Mouse (Mus musculus) liver, embryonic 11.5 days (tissue): Measurements from ENCODE around the gene Rab25. TPM values are rescaled to one million over a fixed set of nuclear protein-coding genes. Genes with fewer than 3 reads are reported as not detected.

Experiments
- ATAC-seq: fragments of 200-750 bp; cut with Nextera tagmentation; replicated peaks from 2 replicates; pipeline ENCODE4 v1.8.0; 2017; ENCODE audit warnings: moderate number of reproducible peaks, mild to moderate bottlenecking, moderate TSS enrichment, moderate library complexity; ENCODE audit not compliant: low FRiP score
- DNase-seq: peaks from one replicate; pipeline ENCODE4 v3.0.0-alpha.2; 2017; ENCODE audit warnings: low spot score
- H3K27ac ChIP-seq: fragments of 300-500 bp; sonication (generic); 2 replicates; pipeline ENCODE4 v1.5.1; 2014; ENCODE audit warnings: mild to moderate bottlenecking, low read depth, low read length, control low read depth
- H3K27me3 ChIP-seq: fragments of 300-500 bp; sonication (generic); replicated peaks from 2 replicates; pipeline ENCODE4 v1.6.1; 2014; ENCODE audit warnings: low read length, mixed read lengths; ENCODE audit not compliant: control insufficient read depth, insufficient read depth
- H3K36me3 ChIP-seq: fragments of 300-500 bp; sonication (generic); 2 replicates; pipeline ENCODE4 v1.6.1; 2014; ENCODE audit warnings: mild to moderate bottlenecking, low read length, moderate library complexity, mixed read lengths; ENCODE audit not compliant: control insufficient read depth, insufficient read depth
- H3K4me1 ChIP-seq: fragments of 300-500 bp; sonication (generic); replicated peaks from 2 replicates; pipeline ENCODE4 v1.6.1; 2014; ENCODE audit warnings: low read length, mixed read lengths; ENCODE audit not compliant: control insufficient read depth, insufficient read depth
- H3K4me2 ChIP-seq: fragments of 300-500 bp; sonication (generic); 2 replicates; pipeline ENCODE4 v1.6.1; 2014; ENCODE audit warnings: mild to moderate bottlenecking, control low read depth, moderate library complexity
- H3K4me3 ChIP-seq: fragments of 300-500 bp; sonication (generic); 2 replicates; pipeline ENCODE4 v1.5.1; 2014; ENCODE audit warnings: low read depth, low read length, control low read depth
- H3K9ac ChIP-seq: fragments of 300-500 bp; sonication (generic); 2 replicates; pipeline ENCODE4 v1.6.1; 2014; ENCODE audit warnings: low read depth, low read length, control low read depth
- H3K9me3 ChIP-seq: fragments of 300-500 bp; sonication (generic); 2 replicates; pipeline ENCODE4 v1.6.1; 2016; ENCODE audit warnings: low read length, inconsistent platforms, mixed read lengths; ENCODE audit not compliant: control insufficient read depth
- WGBS: fragments of 180-500 bp; shearing (Covaris S2); extraction: QIAGEN DNeasy Blood & Tissue Kit; methylation state at CpG from one replicate; pipeline ENCODE4 v1.1.7; 2014; 5-methylcytosine and 5-hydroxymethylcytosine counted together
- polyA plus RNA-seq: library from polyadenylated mRNA; unstranded; fragments of >200 nt; fragmentation: Nextera tagmentation; extraction: Ambion mirVana; gene quantifications from 2 replicates; pipeline ENCODE4 v1.2.1, GENCODE M21; 2014

The Rab25 gene
- polyA plus RNA-seq, 1 experiment from 2014 or later = 1.2 TPM

DNA sequence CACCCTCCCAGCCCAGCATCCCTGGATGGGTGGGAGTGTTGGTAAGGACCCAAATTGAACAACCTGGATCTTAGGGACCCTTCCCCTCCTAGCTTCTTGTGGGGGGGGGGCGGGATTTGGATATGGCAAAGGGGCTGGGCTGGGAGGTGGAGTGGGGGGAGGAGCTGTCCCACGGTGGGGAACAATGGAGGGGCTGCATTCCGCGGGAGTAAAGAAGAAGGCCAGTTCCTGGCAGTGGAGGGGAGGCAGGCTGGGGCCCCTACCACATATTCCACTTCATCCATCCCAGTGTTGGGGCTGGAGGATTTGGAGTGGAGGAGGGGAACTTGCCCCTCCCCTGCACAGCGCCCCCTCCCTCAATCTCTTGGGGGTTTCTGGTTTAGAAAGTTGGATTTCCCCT is 14.4 kb downstream of the Rab25 start:
- Histone ChIP-seq H3K9me3 (no peaks in the 10 kb centered on the region), H3K36me3 (no peaks in the 10 kb centered on the region; the same call in 1 of the 2 replicates), H3K4me2 (peak overlapping the region; percentile 93), H3K27me3 (no peaks in the 10 kb centered on the region), H3K27ac (peak overlapping the region; percentile 85; the same call in 1 of the 2 replicates), H3K4me3 (peak overlapping the region; percentile 77), H3K4me1 (peaks cover 68% of the 10 kb centered on the region), H3K9ac (peak overlapping the region; percentile 81)
- no peak for DNase-seq
- ATAC-seq = no peak
- WGBS = 11% methylated on average over 5 of the region's 5 CpGs

DNA sequence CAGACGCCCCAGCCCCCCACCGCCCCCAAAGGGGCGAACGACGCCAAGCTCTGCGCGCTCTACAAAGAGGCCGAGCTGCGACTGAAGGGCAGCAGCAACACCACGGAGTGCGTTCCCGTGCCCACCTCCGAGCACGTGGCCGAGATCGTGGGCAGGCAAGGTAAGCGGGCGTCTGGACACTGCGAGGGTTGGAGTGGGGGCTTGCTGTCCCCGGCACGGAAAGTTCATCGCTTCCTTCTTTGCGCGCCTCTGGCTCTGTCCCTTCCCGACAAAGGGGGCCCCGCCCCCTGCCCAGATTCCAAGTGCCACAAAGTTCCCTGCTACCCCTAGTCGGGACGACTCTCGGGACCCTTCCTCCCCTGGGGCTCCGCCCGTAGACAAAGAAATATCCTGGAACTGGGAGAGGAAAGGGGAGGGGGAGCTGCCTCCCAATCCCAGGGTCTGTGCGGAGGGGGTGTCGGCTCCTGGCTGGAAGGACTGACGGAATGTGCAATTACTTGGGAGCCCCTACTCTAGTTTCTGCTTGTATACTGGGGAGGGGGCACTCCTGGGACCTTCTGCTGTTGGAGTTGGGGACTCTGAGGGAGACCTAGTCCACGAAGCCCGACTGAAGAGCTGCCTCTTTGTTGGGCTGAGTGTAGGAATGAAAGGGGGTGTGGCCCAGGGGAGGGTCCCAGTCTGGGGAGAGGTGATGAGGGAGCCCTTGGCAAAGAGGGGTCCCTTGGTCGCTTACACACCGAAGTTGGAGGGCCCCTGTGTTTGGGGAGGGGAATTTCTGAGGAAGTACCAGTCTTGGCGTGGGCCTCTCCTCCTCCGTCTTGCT is 15.2 kb downstream of the Rab25 start:
- peak overlapping the region; percentile 85 for H3K27ac ChIP-seq
- H3K4me3 ChIP-seq = peak overlapping the region; percentile 77
- no peaks in the 10 kb centered on the region; the same call in 1 of the 2 replicates for H3K36me3 ChIP-seq
- no peaks in the 10 kb centered on the region for H3K27me3 ChIP-seq
- no peak for ATAC-seq
- no peak for DNase-seq
- 3% methylated on average over 39 of the region's 40 CpGs for WGBS
- peak overlapping the region; percentile 93 for H3K4me2 ChIP-seq
- H3K9me3 ChIP-seq = no peaks in the 10 kb centered on the region
- peak overlapping the region; percentile 81 for H3K9ac ChIP-seq
- peaks cover 66% of the 10 kb centered on the region for H3K4me1 ChIP-seq

GRCm38 (mm10) chr3:88532299-88532674 is 15.8 kb downstream of the Rab25 start, which contains the start of gene Mex3a:
Gene Mex3a, plus strand, starts transcription at chr3:88532395.
- H3K27me3 ChIP-seq = no peaks in the 10 kb centered on the region
- peaks cover 70% of the 10 kb centered on the region for H3K4me1 ChIP-seq
- WGBS = under 1% methylated on average over 19 of the region's 31 CpGs
- no peaks in the 10 kb centered on the region for H3K9me3 ChIP-seq
- H3K9ac ChIP-seq = peak within 1 kb of the TSS; percentile 81
- peak within 1 kb of the TSS; percentile 93 for H3K4me2 ChIP-seq
- H3K36me3 ChIP-seq = no peaks in the 10 kb centered on the region
- peak within 1 kb of the TSS; percentile 77 for H3K4me3 ChIP-seq
- peak within 1 kb of the TSS; percentile 85 for H3K27ac ChIP-seq
- ATAC-seq (no peak), DNase-seq (no peak)

DNA sequence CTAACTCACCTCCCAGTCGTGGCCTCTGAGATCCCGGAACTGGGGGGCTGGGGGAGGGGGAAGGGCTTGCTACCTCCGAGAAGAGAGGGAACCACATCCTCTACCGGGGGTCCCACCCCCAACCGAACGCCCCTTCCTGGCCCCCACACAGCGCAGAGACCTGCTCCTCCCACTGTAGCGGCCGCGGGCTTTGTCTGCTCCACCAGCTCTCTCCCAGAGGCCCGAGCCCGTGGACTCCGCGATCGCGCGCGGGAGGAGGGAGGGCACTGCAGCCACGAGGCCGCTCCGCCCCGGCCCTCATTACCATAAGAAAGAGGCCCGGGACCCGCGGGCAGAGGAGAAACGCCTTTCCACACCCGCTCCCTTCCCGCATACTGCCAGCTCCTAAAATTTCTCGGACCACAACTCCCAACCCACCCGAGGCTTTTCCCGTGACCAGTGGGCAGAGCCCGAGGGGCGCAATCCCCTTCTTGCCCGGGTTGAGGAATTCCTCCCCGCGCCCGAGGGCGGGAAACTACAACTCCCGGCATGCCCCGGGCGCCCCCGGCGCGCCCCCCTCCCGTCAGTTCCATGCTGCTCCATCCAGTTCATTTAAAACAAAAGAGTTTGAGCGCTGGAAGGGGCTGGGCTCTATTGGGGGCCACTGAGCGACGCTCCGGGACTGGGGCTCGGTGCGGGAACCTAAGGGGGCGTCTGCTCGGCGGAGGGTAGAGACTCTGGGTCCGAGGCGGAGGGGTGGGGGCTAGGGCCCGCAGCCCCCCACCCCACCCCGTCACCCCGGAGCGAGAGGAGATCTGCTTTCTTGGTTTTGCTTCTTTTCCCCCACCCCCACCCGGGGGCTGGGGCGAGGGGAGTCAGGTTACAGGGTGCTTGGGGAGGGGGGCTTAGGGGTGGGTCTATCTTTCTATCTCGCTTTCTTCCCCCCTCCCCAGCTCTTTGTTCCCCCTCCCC is 16.5 kb downstream of the Rab25 start:
- peak overlapping the region; percentile 93 for H3K4me2 ChIP-seq
- H3K27me3 ChIP-seq = no peaks in the 10 kb centered on the region
- H3K9ac ChIP-seq = peak overlapping the region; percentile 81
- H3K4me3 ChIP-seq = peak overlapping the region; percentile 77
- H3K9me3 ChIP-seq = no peaks in the 10 kb centered on the region
- peak overlapping the region; percentile 85 for H3K27ac ChIP-seq
- under 1% methylated on average over 53 of the region's 63 CpGs for WGBS
- peak; percentile 71 for ATAC-seq
- no peaks in the 10 kb centered on the region for H3K36me3 ChIP-seq
- DNase-seq = peak; percentile 94
- peaks cover 65% of the 10 kb centered on the region for H3K4me1 ChIP-seq

GRCm38 (mm10) chr3:88530082-88530864 is 17.8 kb downstream of the Rab25 start:
- ATAC-seq (no peak), DNase-seq (no peak)
- H3K27ac ChIP-seq = peak overlapping the region; percentile 85; the same call in 1 of the 2 replicates
- H3K9me3 ChIP-seq = no peaks in the 10 kb centered on the region
- peak overlapping the region; percentile 77 for H3K4me3 ChIP-seq
- peaks cover 51% of the 10 kb centered on the region for H3K4me1 ChIP-seq
- peak overlapping the region; percentile 81 for H3K9ac ChIP-seq
- 33% methylated on average over 11 of the region's 11 CpGs for WGBS
- no peaks in the 10 kb centered on the region for H3K27me3 ChIP-seq
- H3K36me3 ChIP-seq = no peaks in the 10 kb centered on the region
- peak overlapping the region; percentile 93 for H3K4me2 ChIP-seq

DNA sequence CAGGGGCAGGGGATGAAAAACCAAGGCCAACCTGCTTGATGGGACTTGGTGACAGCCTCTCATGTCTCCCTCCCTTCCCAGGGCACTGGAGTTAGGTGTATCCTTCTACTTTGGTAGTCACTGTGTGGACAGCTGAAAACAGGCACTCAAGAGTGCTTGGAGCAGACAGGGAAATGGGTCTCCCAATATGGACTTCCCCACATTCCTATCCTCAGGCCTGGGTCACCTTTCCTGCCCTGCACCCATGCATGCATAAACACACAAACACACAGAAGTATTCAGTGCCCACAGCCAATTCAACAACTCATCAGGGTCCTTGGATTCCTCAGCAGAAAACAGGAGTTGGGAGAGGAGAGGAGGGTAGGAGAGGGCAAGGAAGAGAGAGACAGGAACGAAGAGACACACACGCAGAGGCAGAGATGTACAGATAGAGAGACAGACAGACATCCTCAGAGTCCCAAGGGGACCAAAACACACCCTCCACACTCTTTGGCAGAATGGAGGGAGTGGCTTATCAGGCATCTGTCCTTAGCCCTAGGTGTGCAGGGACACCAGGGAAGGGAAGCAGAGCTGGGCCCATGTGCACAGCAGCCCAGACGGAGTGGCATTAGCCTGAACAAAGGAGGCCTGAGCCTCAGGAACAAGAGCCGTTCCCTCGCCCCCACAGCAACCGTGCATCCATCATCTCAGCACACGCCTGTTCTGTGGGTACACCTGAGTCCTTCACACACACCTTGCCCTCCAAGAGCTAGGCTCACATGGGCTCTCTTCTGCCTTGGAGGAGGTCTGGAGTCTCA is 18.7 kb downstream of the Rab25 start:
- no peak overlapping the region for H3K9ac ChIP-seq
- 59% methylated on average over 7 of the region's 7 CpGs for WGBS
- H3K9me3 ChIP-seq = no peaks in the 10 kb centered on the region
- H3K4me2 ChIP-seq = peak overlapping the region; percentile 93
- 0 out of 2 replicates have a peak overlapping the region, but pooled peaks have one; percentile 5 for H3K27ac ChIP-seq
- H3K4me3 ChIP-seq = no peak overlapping the region
- H3K36me3 ChIP-seq = peaks cover 7% of the 10 kb centered on the region; the same call in 1 of the 2 replicates
- H3K27me3 ChIP-seq = no peaks in the 10 kb centered on the region
- DNase-seq = no peak
- ATAC-seq = no peak
- peaks cover 43% of the 10 kb centered on the region for H3K4me1 ChIP-seq

- Histone ChIP-seq H3K27me3 (no peaks in the 10 kb centered on the region), H3K4me3 (no peak overlapping the region), H3K4me2 (no peak overlapping the region), H3K36me3 (peaks cover 8% of the 10 kb centered on the region; the same call in 1 of the 2 replicates), H3K27ac (no peak overlapping the region), H3K9ac (no peak overlapping the region), H3K9me3 (no peaks in the 10 kb centered on the region), H3K4me1 (peaks cover 37% of the 10 kb centered on the region)
- DNase-seq (no peak), ATAC-seq (no peak)
- 86% methylated on average over 11 of the region's 11 CpGs for WGBS
Observed at GRCm38 (mm10) chr3:88528646-88529045, 19.5 kb downstream of the Rab25 start.
